Mouse (Mus musculus): ENCODE data around the gene Ccdc36.

Gene Ccdc36

GRCm38 (mm10) chr9:108409535-108409934 is 18.7 kb downstream of the Ccdc36 start:
- no peaks in the 10 kb centered on the region; the same call in 1 of the 2 replicates for H3K27me3 ChIP-seq (ENCODE audit: control insufficient read depth, insufficient read depth, low read length, poor library complexity, severe bottlenecking)
- no peak for DNase-seq (ENCODE audit: low read depth, low spot score)
- H3K36me3 ChIP-seq (ENCODE audit: control insufficient read depth, insufficient read depth, low read length, poor library complexity, severe bottlenecking), result no peaks in the 10 kb centered on the region

DNA sequence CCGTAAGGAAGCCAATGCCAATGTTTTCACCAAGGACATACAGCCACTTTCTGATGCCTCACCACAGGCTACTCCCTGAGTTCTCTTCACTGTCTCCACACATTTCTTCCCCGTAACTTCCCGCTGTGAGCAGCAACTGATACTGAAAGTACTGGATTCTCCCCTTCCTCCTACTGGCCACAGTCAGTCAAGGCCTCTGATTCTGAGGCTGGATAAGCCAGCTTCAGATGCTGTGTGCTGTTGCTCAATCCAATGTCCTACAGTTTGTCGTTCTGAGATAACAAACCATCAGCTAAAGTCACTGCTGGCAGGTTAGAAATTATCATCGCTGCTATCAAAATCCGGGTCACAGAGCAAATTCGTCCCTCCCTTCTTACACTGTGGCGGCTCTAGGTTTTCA is 23.8 kb downstream of the Ccdc36 start:
- no peaks in the 10 kb centered on the region; the same call in 1 of the 2 replicates for H3K27me3 ChIP-seq (ENCODE audit: control insufficient read depth, insufficient read depth, low read length, poor library complexity, severe bottlenecking)
- no peak for DNase-seq (ENCODE audit: low read depth, low spot score)
- H3K36me3 ChIP-seq (ENCODE audit: control insufficient read depth, insufficient read depth, low read length, poor library complexity, severe bottlenecking), result no peaks in the 10 kb centered on the region

DNA sequence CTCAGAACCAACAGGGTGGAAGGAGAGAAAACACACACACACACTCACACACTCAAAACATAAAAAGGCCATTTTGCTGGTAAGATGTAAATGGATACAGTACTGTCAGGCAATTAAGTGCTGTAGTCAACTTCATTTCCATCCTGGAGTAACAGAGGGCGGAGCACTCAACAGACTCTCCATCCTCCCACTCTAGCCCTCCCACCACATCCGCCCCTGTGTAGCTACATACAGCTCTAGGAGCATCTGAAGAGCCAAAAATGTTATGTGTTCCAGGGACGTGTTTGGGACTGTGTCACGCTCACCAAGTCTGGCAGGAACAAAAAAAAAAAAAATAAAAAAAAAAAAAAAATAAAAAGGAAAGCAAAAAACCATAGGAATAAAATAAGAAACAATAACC is 25.2 kb downstream of the Ccdc36 start:
- H3K36me3 ChIP-seq (ENCODE audit: control insufficient read depth, insufficient read depth, low read length, poor library complexity, severe bottlenecking), result no peaks in the 10 kb centered on the region
- no peak for DNase-seq (ENCODE audit: low read depth, low spot score)
- H3K27me3 ChIP-seq (ENCODE audit: control insufficient read depth, insufficient read depth, low read length, poor library complexity, severe bottlenecking), result no peaks in the 10 kb centered on the region; the same call in 1 of the 2 replicates

DNA sequence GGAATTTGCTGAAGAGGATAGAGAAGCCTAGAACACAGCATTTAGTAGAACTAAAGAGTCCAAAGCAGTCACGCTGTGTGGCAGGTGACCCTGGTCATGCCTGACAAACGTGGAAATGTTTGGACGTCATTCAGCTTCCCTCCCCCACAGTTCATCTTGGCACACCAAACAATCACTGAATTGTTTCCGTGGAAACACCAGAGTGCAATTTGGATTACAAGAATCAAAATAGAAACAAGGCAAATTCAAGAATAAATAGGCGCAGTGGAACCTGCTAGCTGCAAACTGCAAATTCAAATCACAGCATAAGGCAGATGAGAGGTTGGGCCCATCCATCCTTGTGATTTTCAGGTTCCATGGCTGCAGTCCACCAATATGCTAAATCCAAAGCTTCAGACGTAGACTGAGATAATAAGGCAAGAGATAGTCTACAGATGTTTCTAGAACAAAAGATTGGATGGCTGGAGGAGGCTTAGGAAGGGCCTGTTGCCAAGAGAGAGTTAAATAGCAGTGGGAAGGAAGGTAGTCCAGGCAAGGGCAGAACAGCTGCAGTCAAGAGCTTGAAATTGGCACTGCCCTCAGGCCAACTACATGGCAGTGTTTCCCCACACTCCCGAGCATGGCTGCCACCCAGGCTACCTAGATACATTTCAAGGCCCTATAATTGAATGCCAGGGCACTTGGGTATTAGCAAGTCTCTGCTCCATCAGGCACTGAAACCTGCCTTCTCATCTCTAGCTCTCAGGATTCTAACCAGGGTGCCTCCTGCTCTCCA is 26.9 kb downstream of the Ccdc36 start:
- no peak for DNase-seq (ENCODE audit: low read depth, low spot score)
- H3K36me3 ChIP-seq (ENCODE audit: control insufficient read depth, insufficient read depth, low read length, poor library complexity, severe bottlenecking), result no peaks in the 10 kb centered on the region
- no peaks in the 10 kb centered on the region for H3K27me3 ChIP-seq (ENCODE audit: control insufficient read depth, insufficient read depth, low read length, poor library complexity, severe bottlenecking)

GRCm38 (mm10) chr9:108398324-108398723 is 30.0 kb downstream of the Ccdc36 start:
- H3K36me3 ChIP-seq (ENCODE audit: control insufficient read depth, insufficient read depth, low read length, poor library complexity, severe bottlenecking), result peaks cover 3% of the 10 kb centered on the region; the same call in 1 of the 2 replicates
- no peak for DNase-seq (ENCODE audit: low read depth, low spot score)
- no peaks in the 10 kb centered on the region for H3K27me3 ChIP-seq (ENCODE audit: control insufficient read depth, insufficient read depth, low read length, poor library complexity, severe bottlenecking)

DNA sequence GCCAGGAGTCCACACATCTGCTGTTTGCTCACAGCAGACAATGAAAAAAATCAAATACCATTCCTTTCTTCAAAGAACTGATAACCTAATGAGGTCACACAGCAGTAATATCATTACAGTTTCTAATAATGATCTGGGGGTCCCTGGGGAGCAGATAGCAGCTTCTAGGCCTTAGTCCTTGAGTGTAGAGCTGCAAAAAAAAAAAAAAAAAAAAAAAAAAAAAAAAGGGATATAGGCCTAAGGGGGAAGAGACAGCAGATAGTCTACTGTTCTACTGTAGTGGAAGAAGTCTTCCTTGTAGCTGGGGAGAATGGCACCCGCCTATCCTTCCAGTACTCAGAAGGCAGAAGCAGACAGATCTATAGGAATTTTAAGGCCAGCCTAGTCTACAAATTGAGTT is 32.9 kb downstream of the Ccdc36 start:
- DNase-seq (ENCODE audit: low read depth, low spot score), result no peak
- peaks cover 15% of the 10 kb centered on the region for H3K36me3 ChIP-seq (ENCODE audit: control insufficient read depth, insufficient read depth, low read length, poor library complexity, severe bottlenecking)
- no peaks in the 10 kb centered on the region for H3K27me3 ChIP-seq (ENCODE audit: control insufficient read depth, insufficient read depth, low read length, poor library complexity, severe bottlenecking)

DNA sequence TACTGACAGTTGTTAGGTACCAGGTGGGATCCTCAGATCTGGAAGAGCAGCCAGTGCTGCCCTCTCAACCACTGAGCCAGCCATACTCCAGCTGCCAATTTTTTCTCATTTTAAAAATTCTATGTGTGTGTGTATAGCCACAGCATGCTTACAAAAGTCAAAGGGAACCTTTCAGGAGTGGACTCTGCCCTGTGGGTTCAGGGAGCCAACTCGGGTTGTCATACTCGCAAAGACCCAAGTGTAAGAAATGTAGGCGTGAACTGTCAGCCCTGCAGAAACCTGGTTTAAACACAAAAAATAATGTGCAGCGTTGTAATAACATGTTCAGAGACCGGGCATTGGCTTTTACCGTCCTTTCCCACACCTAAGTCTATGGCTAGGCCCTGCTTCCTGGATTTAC is 34.1 kb downstream of the Ccdc36 start:
- Histone ChIP-seq H3K36me3 (ENCODE audit: control insufficient read depth, insufficient read depth, low read length, poor library complexity, severe bottlenecking) (peaks cover 19% of the 10 kb centered on the region), H3K27me3 (ENCODE audit: control insufficient read depth, insufficient read depth, low read length, poor library complexity, severe bottlenecking) (no peaks in the 10 kb centered on the region)
- DNase-seq (ENCODE audit: low read depth, low spot score), result no peak

DNA sequence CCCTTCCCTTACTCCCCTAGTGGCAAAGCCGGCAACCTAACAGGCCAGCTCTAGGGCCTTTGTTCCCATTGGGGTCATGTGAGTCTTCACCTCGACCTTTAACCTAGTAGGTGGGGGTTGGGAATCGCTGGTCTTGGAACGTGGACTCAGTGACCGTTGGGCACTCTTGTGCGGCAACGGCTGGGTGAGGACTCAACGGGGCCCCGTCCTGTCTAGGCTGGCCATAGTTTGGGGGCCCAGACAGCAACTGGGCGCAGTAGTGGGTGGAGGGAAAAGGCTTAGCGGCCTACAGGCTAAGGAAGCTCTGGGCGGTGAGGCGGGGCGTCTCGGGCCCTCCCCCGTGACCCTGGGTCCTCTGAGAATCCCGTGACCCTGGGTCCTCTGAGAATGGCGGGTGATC is 35.6 kb downstream of the Ccdc36 start, which contains the start of gene 1700102P08Rik:
Gene 1700102P08Rik (plus strand): TSS at position 130 of the 400 bp plus-strand sequence.
- no peak for DNase-seq (ENCODE audit: low read depth, low spot score)
- peaks cover 26% of the 10 kb centered on the region for H3K36me3 ChIP-seq (ENCODE audit: control insufficient read depth, insufficient read depth, low read length, poor library complexity, severe bottlenecking)
- H3K27me3 ChIP-seq (ENCODE audit: control insufficient read depth, insufficient read depth, low read length, poor library complexity, severe bottlenecking), result no peaks in the 10 kb centered on the region

DNA sequence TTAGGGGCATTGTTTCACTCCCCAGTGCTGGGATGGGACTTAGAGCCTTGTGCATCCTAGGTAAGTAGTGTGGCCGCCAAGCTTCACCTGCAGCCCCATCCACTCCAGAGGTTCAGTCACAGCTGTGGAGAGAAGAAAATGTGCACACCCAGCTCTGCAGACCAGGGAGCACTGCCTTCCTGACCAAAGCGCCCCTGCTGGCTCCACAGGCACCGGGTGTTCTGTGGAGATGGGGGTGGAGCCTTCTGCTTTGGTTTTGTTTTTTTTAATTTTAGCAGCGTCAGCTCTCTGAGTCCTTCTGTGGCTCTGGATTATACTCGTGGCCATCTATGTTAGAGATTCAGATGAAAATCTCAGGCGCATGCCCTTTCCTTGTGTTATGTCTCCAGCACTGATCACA is 39.1 kb downstream of the Ccdc36 start:
- no peak for DNase-seq (ENCODE audit: low read depth, low spot score)
- no peaks in the 10 kb centered on the region for H3K27me3 ChIP-seq (ENCODE audit: control insufficient read depth, insufficient read depth, low read length, poor library complexity, severe bottlenecking)
- peaks cover 37% of the 10 kb centered on the region for H3K36me3 ChIP-seq (ENCODE audit: control insufficient read depth, insufficient read depth, low read length, poor library complexity, severe bottlenecking)

DNA sequence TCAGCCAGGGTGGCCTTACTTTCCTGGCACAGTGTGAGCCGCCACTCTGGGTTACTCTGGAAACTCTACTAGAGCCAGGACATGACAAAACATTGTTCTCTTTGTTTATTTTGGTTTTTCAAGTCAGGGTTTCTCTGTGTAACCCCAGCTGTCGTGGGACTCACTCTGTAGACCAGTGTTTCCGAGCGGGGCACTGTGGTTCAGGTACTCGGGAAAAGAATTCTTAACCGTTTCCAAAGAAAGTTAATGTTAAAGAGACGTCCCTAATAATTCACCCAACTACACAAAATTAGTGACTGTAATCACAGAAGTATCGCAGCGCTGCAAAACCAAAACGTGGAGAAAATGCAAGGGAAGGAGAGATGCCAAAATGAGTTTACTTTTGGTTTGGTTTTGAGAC is 39.7 kb downstream of the Ccdc36 start:
- H3K36me3 ChIP-seq (ENCODE audit: control insufficient read depth, insufficient read depth, low read length, poor library complexity, severe bottlenecking), result peaks cover 36% of the 10 kb centered on the region
- no peak for DNase-seq (ENCODE audit: low read depth, low spot score)
- H3K27me3 ChIP-seq (ENCODE audit: control insufficient read depth, insufficient read depth, low read length, poor library complexity, severe bottlenecking), result no peaks in the 10 kb centered on the region

GRCm38 (mm10) chr9:108386816-108387215 is 41.5 kb downstream of the Ccdc36 start:
- Histone ChIP-seq H3K36me3 (ENCODE audit: control insufficient read depth, insufficient read depth, low read length, poor library complexity, severe bottlenecking) (peaks cover 34% of the 10 kb centered on the region), H3K27me3 (ENCODE audit: control insufficient read depth, insufficient read depth, low read length, poor library complexity, severe bottlenecking) (no peaks in the 10 kb centered on the region)
- DNase-seq (ENCODE audit: low read depth, low spot score), result no peak

DNA sequence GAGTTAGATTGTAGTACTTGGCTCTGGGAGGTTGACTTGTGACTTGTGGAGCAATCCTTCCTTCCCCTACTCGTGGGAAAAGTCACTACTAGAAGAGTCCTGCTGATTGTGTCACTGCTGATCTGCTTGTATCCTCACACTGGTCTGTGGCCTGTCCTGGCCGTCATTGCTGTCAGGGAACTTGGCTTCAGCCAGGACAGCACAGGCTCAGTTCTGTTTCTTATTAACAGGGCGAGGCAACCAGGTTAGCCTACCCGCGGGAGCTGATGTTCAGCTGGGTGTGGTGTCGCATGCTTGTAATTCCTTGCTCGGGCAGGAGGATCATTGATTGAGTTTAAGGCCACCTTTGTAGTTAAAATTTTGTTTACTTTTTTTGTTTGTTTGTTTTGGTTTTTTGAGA is 43.3 kb downstream of the Ccdc36 start:
- no peaks in the 10 kb centered on the region for H3K27me3 ChIP-seq (ENCODE audit: control insufficient read depth, insufficient read depth, low read length, poor library complexity, severe bottlenecking)
- H3K36me3 ChIP-seq (ENCODE audit: control insufficient read depth, insufficient read depth, low read length, poor library complexity, severe bottlenecking), result peaks cover 34% of the 10 kb centered on the region
- DNase-seq (ENCODE audit: low read depth, low spot score), result no peak

DNA sequence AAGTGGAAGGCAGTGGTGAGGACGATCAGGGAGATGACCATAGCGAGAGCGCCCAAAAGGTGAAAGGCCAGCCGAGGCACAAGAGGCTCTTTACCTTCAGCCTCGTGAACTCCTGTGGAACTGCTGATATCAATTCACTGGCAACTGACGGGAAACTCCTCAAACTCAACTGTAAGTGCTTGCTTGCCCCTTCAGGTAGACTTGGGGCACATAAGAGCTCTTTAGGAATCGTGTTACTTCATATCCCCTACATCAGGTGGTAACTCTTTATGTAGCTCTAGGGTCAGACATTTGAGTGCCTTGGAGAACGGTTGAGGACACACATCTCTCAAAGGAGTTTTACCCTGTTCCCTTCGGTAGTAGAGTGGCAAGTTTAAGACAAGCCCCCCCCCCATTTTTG is 46.9 kb downstream of the Ccdc36 start:
- H3K27me3 ChIP-seq (ENCODE audit: control insufficient read depth, insufficient read depth, low read length, poor library complexity, severe bottlenecking), result no peaks in the 10 kb centered on the region
- no peak for DNase-seq (ENCODE audit: low read depth, low spot score)
- H3K36me3 ChIP-seq (ENCODE audit: control insufficient read depth, insufficient read depth, low read length, poor library complexity, severe bottlenecking), result peaks cover 28% of the 10 kb centered on the region

DNA sequence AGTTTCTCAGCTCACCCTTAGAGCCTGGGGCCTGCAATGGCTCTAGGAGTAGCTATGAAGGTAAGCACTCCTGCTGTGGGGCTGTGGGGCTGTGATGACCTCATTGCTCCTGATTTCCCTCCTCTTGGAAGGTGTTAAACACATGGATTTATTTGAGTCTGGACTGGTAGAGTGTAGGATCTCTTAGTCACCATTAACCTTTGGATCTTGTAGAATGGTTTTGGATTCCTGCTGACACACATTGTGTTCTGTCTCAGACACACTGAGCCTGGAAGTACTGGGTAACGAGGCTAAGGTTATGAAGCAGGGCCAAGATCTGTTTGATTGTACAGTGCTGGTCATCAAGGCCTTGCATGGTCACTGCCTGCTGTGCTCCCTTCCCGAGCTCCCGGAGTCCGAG is 49.0 kb downstream of the Ccdc36 start:
- no peak for DNase-seq (ENCODE audit: low read depth, low spot score)
- Histone ChIP-seq H3K36me3 (ENCODE audit: control insufficient read depth, insufficient read depth, low read length, poor library complexity, severe bottlenecking) (peaks cover 23% of the 10 kb centered on the region), H3K27me3 (ENCODE audit: control insufficient read depth, insufficient read depth, low read length, poor library complexity, severe bottlenecking) (no peaks in the 10 kb centered on the region)

- no peaks in the 10 kb centered on the region for H3K27me3 ChIP-seq (ENCODE audit: control insufficient read depth, insufficient read depth, low read length, poor library complexity, severe bottlenecking)
- no peak for DNase-seq (ENCODE audit: low read depth, low spot score)
- H3K36me3 ChIP-seq (ENCODE audit: control insufficient read depth, insufficient read depth, low read length, poor library complexity, severe bottlenecking), result peaks cover 23% of the 10 kb centered on the region
Observed at GRCm38 (mm10) chr9:108378736-108379135, 49.5 kb downstream of the Ccdc36 start.

DNA sequence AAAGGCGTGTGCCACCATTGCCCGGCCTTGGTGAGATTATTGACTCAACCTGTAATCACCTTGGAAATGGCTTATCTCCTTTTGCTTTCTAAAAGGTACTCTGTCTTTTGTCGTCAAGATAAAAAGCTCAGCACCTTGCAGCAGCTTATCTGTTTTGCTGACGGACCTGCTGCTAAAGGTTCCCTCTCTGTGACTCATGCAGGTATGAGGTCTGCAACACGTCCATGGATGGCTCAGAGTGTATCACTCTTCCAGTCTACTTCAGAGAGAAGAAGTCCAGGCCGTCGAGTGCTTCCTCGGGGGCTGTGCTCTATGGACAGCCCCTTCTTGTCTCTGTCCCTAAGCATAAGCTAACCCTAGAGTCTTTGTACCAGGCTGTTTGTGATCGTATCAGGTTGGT is 50.0 kb downstream of the Ccdc36 start:
- DNase-seq (ENCODE audit: low read depth, low spot score), result no peak
- Histone ChIP-seq H3K27me3 (ENCODE audit: control insufficient read depth, insufficient read depth, low read length, poor library complexity, severe bottlenecking) (no peaks in the 10 kb centered on the region), H3K36me3 (ENCODE audit: control insufficient read depth, insufficient read depth, low read length, poor library complexity, severe bottlenecking) (peaks cover 23% of the 10 kb centered on the region)

Data from splenic B cell, adult 2 months (primary cell).